Mouse (Mus musculus) heart, postnatal 0 days (tissue): ENCODE data around the gene Ptprm.
"Not testable (repeated sequence)": the region's sequence is repeated elsewhere in the genome, so short reads cannot be mapped to it uniquely, and the experiment has no call there.

Experiments used
- CTCF ChIP-seq: IDR thresholded peaks from 2 replicates; pipeline ENCODE4 v1.5.1; 2016; ENCODE audit warnings: antibody characterized with exemption, control low read depth, low read depth
- EP300 ChIP-seq: IDR thresholded peaks from 2 replicates; pipeline ENCODE4 v1.6.1; 2016; ENCODE audit warnings: antibody characterized with exemption, low read depth

DNA sequence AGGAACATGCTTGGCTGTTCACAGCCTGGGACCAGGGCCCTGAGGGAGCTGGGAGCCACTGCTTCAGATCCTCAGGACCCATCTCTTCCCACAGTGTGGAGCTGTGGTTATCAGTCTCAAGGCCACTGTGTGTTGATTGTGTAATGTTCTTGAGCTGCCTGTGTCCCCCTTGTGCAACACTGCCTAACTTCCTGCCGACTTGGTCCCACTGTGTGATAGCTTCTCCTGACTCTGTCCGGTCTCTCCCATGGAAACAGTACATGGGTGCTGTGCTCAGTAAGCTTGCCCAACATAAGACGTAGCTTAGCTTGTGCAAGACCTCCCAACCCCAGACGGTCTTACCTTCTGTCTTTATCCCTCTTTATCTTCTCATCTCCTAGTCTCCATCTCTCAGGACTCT, 507.2 kb downstream of the Ptprm start:
- not testable (repeated sequence) for TF ChIP-seq EP300, CTCF
